Mouse (Mus musculus) testis, adult 2 months (tissue): ENCODE results near the gene Lrch3.

Experiments
- CTCF ChIP-seq: fragments of 200-500 bp; IDR thresholded peaks from 2 replicates; pipeline ENCODE4 v1.5.1; 2012; ENCODE audit warnings: low read depth, mild to moderate bottlenecking, inconsistent platforms, low read length, moderate library complexity; ENCODE audit not compliant: control insufficient read depth, insufficient read depth, insufficient replicate concordance
- POLR2A ChIP-seq: fragments of 200-500 bp; IDR thresholded peaks from 2 replicates; pipeline ENCODE4 v1.6.1; 2012; ENCODE audit warnings: low read depth, mild to moderate bottlenecking, inconsistent platforms, low read length, moderate library complexity; ENCODE audit not compliant: control insufficient read depth

DNA sequence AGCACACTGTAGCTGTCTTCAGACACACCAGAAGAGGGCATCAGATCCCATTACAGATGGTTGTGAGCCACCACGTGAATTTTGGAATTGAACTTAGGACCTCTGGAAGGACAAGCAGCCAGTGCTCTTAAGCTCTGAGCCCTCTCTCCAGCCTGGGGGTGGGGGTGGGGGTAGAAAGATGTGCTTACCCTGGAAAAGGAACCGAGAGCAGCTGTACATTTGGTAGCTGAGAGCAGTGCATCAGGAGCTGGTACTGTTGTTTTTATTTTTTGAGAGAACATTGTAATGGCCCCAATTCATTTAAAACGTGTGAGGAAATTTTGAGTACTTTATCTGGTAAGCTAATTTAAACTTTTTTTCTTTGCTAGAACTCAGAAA is 11.9 kb upstream of the Lrch3 start:
- TF ChIP-seq CTCF (no peak), POLR2A (no peak)
